Mouse (Mus musculus) liver, adult 2 months (tissue): Measurements from ENCODE around the gene Mrrf. TPM values are rescaled to one million over a fixed set of nuclear protein-coding genes. Genes with fewer than 3 reads are reported as not detected.

ENCODE experiments used
- DNase-seq: peaks from one replicate; pipeline ENCODE4 v3.0.0-alpha.2; 2011; ENCODE audit warnings: low read depth, low spot score; ENCODE audit errors: extremely low read depth
- H3K27ac ChIP-seq: fragments of 200-500 bp; replicated peaks from 2 replicates; pipeline ENCODE4 v1.5.1; 2012; ENCODE audit warnings: low read depth, mild to moderate bottlenecking, control low read depth, inconsistent platforms, low read length; ENCODE audit not compliant: insufficient read depth
- H3K27me3 ChIP-seq: fragments of 200-500 bp; 2 replicates; pipeline ENCODE4 v1.6.1; 2012; ENCODE audit warnings: mild to moderate bottlenecking, moderate library complexity, low read length, inconsistent platforms; ENCODE audit not compliant: control insufficient read depth, insufficient read depth
- H3K36me3 ChIP-seq: fragments of 200-500 bp; 2 replicates; pipeline ENCODE4 v1.6.1; 2012; ENCODE audit warnings: low read length, inconsistent platforms; ENCODE audit not compliant: control insufficient read depth, insufficient read depth
- H3K4me1 ChIP-seq: fragments of 200-500 bp; 2 replicates; pipeline ENCODE4 v1.6.1; 2011; ENCODE audit warnings: low read length; ENCODE audit not compliant: control insufficient read depth, insufficient read depth
- H3K4me3 ChIP-seq: fragments of 200-500 bp; 2 replicates; pipeline ENCODE4 v1.5.1; 2011; ENCODE audit warnings: low read depth, mild to moderate bottlenecking, control low read depth, low read length, moderate library complexity; ENCODE audit not compliant: insufficient read depth
- H3K79me2 ChIP-seq: fragments of 200-500 bp; 2 replicates; pipeline ENCODE4 v1.6.1; 2012; ENCODE audit warnings: inconsistent platforms, mild to moderate bottlenecking, low read length, moderate library complexity; ENCODE audit not compliant: control insufficient read depth, insufficient read depth
- H3K9ac ChIP-seq: fragments of 200-500 bp; 2 replicates; pipeline ENCODE4 v1.6.1; 2012; ENCODE audit warnings: low read depth, mild to moderate bottlenecking, control low read depth, inconsistent platforms, low read length
- CTCF ChIP-seq: fragments of 200-500 bp; IDR thresholded peaks from 2 replicates; pipeline ENCODE4 v1.5.1; 2011; ENCODE audit warnings: low read depth, low read length, control low read depth
- POLR2A ChIP-seq: fragments of 200-500 bp; IDR thresholded peaks from 2 replicates; pipeline ENCODE4 v1.6.1; 2011; ENCODE audit warnings: low read length, control low read depth; ENCODE audit not compliant: insufficient read depth; ENCODE audit errors: extremely low read depth
- WGBS: fragments of 180-500 bp; shearing (Covaris S2); methylation state at CpG from one replicate; pipeline ENCODE4 v1.1.7; 2018; 5-methylcytosine and 5-hydroxymethylcytosine counted together
- polyA plus RNA-seq: library from polyadenylated mRNA; depleted of rRNA; stranded (reverse); fragments of >200 nt; gene quantifications from 2 replicates; pipeline ENCODE4 v1.2.3, GENCODE M21; 2012; rRNA removed
- total RNA-seq: library from RNA; depleted of rRNA; stranded (reverse); fragments of >200 nt; gene quantifications from 2 replicates; pipeline ENCODE4 v1.2.3, GENCODE M21; 2014; rRNA removed

The Mrrf gene
- total RNA-seq, result 20.0 and 28.7 TPM in 2 replicates
- 28.0 and 31.4 TPM in 2 replicates for polyA plus RNA-seq

- Histone ChIP-seq H3K27ac (peak within 1 kb of the TSS; percentile 97), H3K79me2 (peaks cover 10% of the 10 kb centered on the region; the same call in 1 of the 2 replicates), H3K9ac (peak within 1 kb of the TSS; percentile 90), H3K36me3 (peaks cover 23% of the 10 kb centered on the region), H3K4me3 (peak within 1 kb of the TSS; percentile 97), H3K4me1 (peaks cover 9% of the 10 kb centered on the region; the same call in 1 of the 2 replicates), H3K27me3 (no peaks in the 10 kb centered on the region)
- TF ChIP-seq CTCF (no peak), POLR2A (0 out of 2 replicates have a peak, but pooled peaks have one; percentile 43)
- WGBS, result under 1% methylated on average over 50 of the region's 50 CpGs
- peak; percentile 79 for DNase-seq
Measured at GRCm38 (mm10) chr2:36136300-36136941, at the start of gene Mrrf, which contains the start of gene Rbm18. TSS of gene Mrrf (plus strand) at chr2:36136389. TSS of gene Rbm18 (minus strand) at chr2:36136773.

GRCm38 (mm10) chr2:36089190-36089589 is 47.0 kb upstream of the Mrrf start:
- DNase-seq, result no peak
- Histone ChIP-seq H3K79me2 (no peaks in the 10 kb centered on the region; the same call in 1 of the 2 replicates), H3K9ac (no peak overlapping the region), H3K27me3 (peaks cover 3% of the 10 kb centered on the region; the same call in 1 of the 2 replicates), H3K36me3 (no peaks in the 10 kb centered on the region), H3K4me3 (no peak overlapping the region), H3K27ac (no peak overlapping the region), H3K4me1 (peaks cover 17% of the 10 kb centered on the region)
- WGBS, result 92% methylated on average over 3 of the region's 3 CpGs
- no peak for TF ChIP-seq CTCF
- TF ChIP-seq POLR2A, result no peak

- peak overlapping the region; percentile 80 for H3K9ac ChIP-seq
- peaks cover 6% of the 10 kb centered on the region for H3K4me1 ChIP-seq
- H3K27me3 ChIP-seq, result peaks cover 3% of the 10 kb centered on the region; the same call in 1 of the 2 replicates
- WGBS, result 14% methylated on average over 70 of the region's 70 CpGs
- H3K79me2 ChIP-seq, result no peaks in the 10 kb centered on the region; the same call in 1 of the 2 replicates
- H3K4me3 ChIP-seq, result peak overlapping the region; percentile 81
- H3K27ac ChIP-seq, result peak overlapping the region; percentile 72
- DNase-seq, result peak; percentile 75
- no peak for TF ChIP-seq CTCF
- TF ChIP-seq POLR2A, result no peak; the same call in 1 of the 2 replicates
- H3K36me3 ChIP-seq, result no peaks in the 10 kb centered on the region
Measured at GRCm38 (mm10) chr2:36090853-36091741, 45.1 kb upstream of the Mrrf start.

- Histone ChIP-seq H3K9ac (no peak overlapping the region), H3K36me3 (no peaks in the 10 kb centered on the region), H3K4me3 (no peak overlapping the region), H3K4me1 (peaks cover 13% of the 10 kb centered on the region), H3K27me3 (peaks cover 9% of the 10 kb centered on the region; the same call in 1 of the 2 replicates), H3K79me2 (no peaks in the 10 kb centered on the region; the same call in 1 of the 2 replicates), H3K27ac (no peak overlapping the region)
- DNase-seq, result peak; percentile 89
- no peak for TF ChIP-seq POLR2A
- no peak for TF ChIP-seq CTCF
- WGBS, result 17% methylated on average over 4 of the region's 4 CpGs
Measured at GRCm38 (mm10) chr2:36092748-36093147, 43.4 kb upstream of the Mrrf start.

GRCm38 (mm10) chr2:36093301-36093700 is 42.9 kb upstream of the Mrrf start:
- no peak overlapping the region for H3K4me3 ChIP-seq
- H3K36me3 ChIP-seq, result no peaks in the 10 kb centered on the region
- peaks cover 13% of the 10 kb centered on the region for H3K4me1 ChIP-seq
- H3K9ac ChIP-seq, result no peak overlapping the region
- no peaks in the 10 kb centered on the region; the same call in 1 of the 2 replicates for H3K79me2 ChIP-seq
- H3K27ac ChIP-seq, result no peak overlapping the region
- TF ChIP-seq POLR2A (no peak), CTCF (no peak)
- no peak for DNase-seq
- H3K27me3 ChIP-seq, result peaks cover 10% of the 10 kb centered on the region; the same call in 1 of the 2 replicates
- 54% methylated on average over 7 of the region's 7 CpGs for WGBS
